Comparison of ENCODE assay signal across 25 mouse cellular contexts in genomic region chr13:57977721-57978120, GRCm38 (mm10).
DNase-seq lines count a peak whose midpoint lies in the region; ATAC-seq and TF ChIP-seq lines count a peak whose summit lies in the region.
"Had no signal": no experiment of that assay in that cellular context is flagged by ENCODE, and none has a peak within 500 bp of the region (broad histone marks: within the 10 kb centered on the region; RNA-seq: fewer than 3 reads in every experiment).

No protein-coding gene starts in this region.

- CTCF ChIA-PET in Patski (lab: Charles Lee) = interaction anchor here (1.1 kb wide), 1 partner anchor 10 kb away, joined by 4 read pairs; no protein-coding TSS in a partner anchor

- intact Hi-C loops in heart, adult 2 months (cut with DNase I) = no loop called here

- H3K4me2 ChIP-seq in lung, embryonic 14.5 days = no peak overlapping the region
- H3K4me2 ChIP-seq: forebrain, embryonic 13.5 days; heart, embryonic 13.5 days; limb, embryonic 12.5 days; liver, embryonic 13.5 days; neural tube, embryonic 15.5 days had no signal

- peak; percentile 43 for TF ChIP-seq CTCF in heart, adult 2 months (IDR thresholded peaks at IDR 0.05)
- peak; percentile 38 for TF ChIP-seq CTCF in lung, embryonic 14.5 days (IDR thresholded peaks at IDR 0.05; ENCODE audit: low read depth)
- peak; percentile 32 for TF ChIP-seq CTCF in Patski (IDR thresholded peaks at IDR 0.05)
- peak; percentile 81; the same call in 1 of the 2 replicates for TF ChIP-seq CTCF in testis, adult 2 months (IDR thresholded peaks at IDR 0.05; ENCODE audit: control insufficient read depth, insufficient read depth, insufficient replicate concordance, low read depth, low read length)

- H3K4me3 ChIP-seq in heart, adult 2 months = no peak overlapping the region
- H3K4me3 ChIP-seq in lung, embryonic 14.5 days (ENCODE audit: low read depth, low read length) = no peak overlapping the region
- no peak overlapping the region for H3K4me3 ChIP-seq in testis, adult 2 months (ENCODE audit: control insufficient read depth, low read depth, low read length)
- H3K4me3 ChIP-seq: forebrain, embryonic 13.5 days; heart, embryonic 13.5 days; limb, embryonic 12.5 days; liver, embryonic 13.5 days; neural tube, embryonic 15.5 days had no signal

- H3K27ac ChIP-seq in heart, adult 2 months = no peak overlapping the region
- H3K27ac ChIP-seq in lung, embryonic 14.5 days (ENCODE audit: low read depth) = no peak overlapping the region
- no peak overlapping the region for H3K27ac ChIP-seq in testis, adult 2 months (ENCODE audit: control insufficient read depth, insufficient read depth, low read depth, low read length)
- H3K27ac ChIP-seq: forebrain, embryonic 13.5 days; heart, embryonic 13.5 days; kidney, postnatal 0 days; limb, embryonic 12.5 days; liver, embryonic 13.5 days; macrophage; neural tube, embryonic 15.5 days had no signal

- no peak overlapping the region for H3K9ac ChIP-seq in heart, adult 2 months (ENCODE audit: low read depth, low read length)
- H3K9ac ChIP-seq in lung, embryonic 14.5 days = no peak overlapping the region
- H3K9ac ChIP-seq: forebrain, embryonic 13.5 days; heart, embryonic 13.5 days; limb, embryonic 12.5 days; liver, embryonic 13.5 days; neural tube, embryonic 15.5 days had no signal

- in situ Hi-C loops in Patski (cut with MboI; ENCODE audit: low pct_unique_long_range_greater_than_20kb) = no loop called here

- no peaks in the 10 kb centered on the region for H3K27me3 ChIP-seq in heart, adult 2 months (ENCODE audit: control insufficient read depth, insufficient read depth, low read length)
- H3K27me3 ChIP-seq in lung, embryonic 14.5 days (ENCODE audit: insufficient read depth, low read length) = no peaks in the 10 kb centered on the region
- peaks cover 14% of the 10 kb centered on the region for H3K27me3 ChIP-seq in Patski
- no peaks in the 10 kb centered on the region for H3K27me3 ChIP-seq in testis, adult 2 months (ENCODE audit: control insufficient read depth, insufficient read depth, low read length)
- H3K27me3 ChIP-seq: limb, embryonic 12.5 days; liver, embryonic 13.5 days; neural tube, embryonic 15.5 days had no signal

- ATAC-seq in lung, embryonic 14.5 days (ENCODE audit: insufficient read depth) = no peak
- ATAC-seq in Patski = no peak
- no peak for ATAC-seq in monocyte, adult 5-6 weeks (replicated peaks; ENCODE audit: insufficient number of reproducible peaks, low FRiP score, low TSS enrichment, poor library complexity, severe bottlenecking)
- no peak for ATAC-seq in CD4-positive, CD25-positive, alpha-beta regulatory T cell, adult 4 months
- ATAC-seq: forebrain, embryonic 13.5 days; inflammation-experienced regulatory T-cells, adult 6 months; midbrain, embryonic 16.5 days had no signal

- no peaks in the 10 kb centered on the region for H3K79me2 ChIP-seq in heart, adult 2 months (replicated peaks; ENCODE audit: control insufficient read depth, insufficient read depth, low read length)

- no peaks in the 10 kb centered on the region for H3K36me3 ChIP-seq in heart, adult 2 months (ENCODE audit: control insufficient read depth, insufficient read depth, low read length)
- H3K36me3 ChIP-seq in lung, embryonic 14.5 days (ENCODE audit: insufficient read depth) = no peaks in the 10 kb centered on the region
- no peaks in the 10 kb centered on the region for H3K36me3 ChIP-seq in testis, adult 2 months (ENCODE audit: control insufficient read depth, insufficient read depth, low read length)
- H3K36me3 ChIP-seq: heart, embryonic 13.5 days; limb, embryonic 12.5 days; liver, embryonic 13.5 days; neural tube, embryonic 15.5 days had no signal

- no peaks in the 10 kb centered on the region for H3K9me3 ChIP-seq in lung, embryonic 14.5 days (ENCODE audit: low read depth, low read length)
- H3K9me3 ChIP-seq: forebrain, embryonic 13.5 days; heart, embryonic 13.5 days; limb, embryonic 12.5 days; liver, embryonic 13.5 days; neural tube, embryonic 15.5 days had no signal

- no peak for TF ChIP-seq EP300 in heart, adult 2 months (IDR thresholded peaks at IDR 0.05; ENCODE audit: insufficient read depth, low read depth, low read length)

- DNase-seq in heart, adult 2 months = no peak
- no peak for DNase-seq in heart, adult 11 months
- no peak for DNase-seq in lung, embryonic 14.5 days
- DNase-seq in lung, postnatal 25 days (ENCODE audit: low spot score) = no peak
- no peak for DNase-seq in Patski (ENCODE audit: low read depth, low spot score)
- DNase-seq: adrenal gland, adult 2 months; cerebellum, adult 8-10 months; cerebellum, postnatal 36 days; gastrocnemius, postnatal 14 days; heart, adult 18-20 months; heart, postnatal 14 days; kidney, adult 18-20 months; liver, embryonic 13.5 days; thymus, postnatal 36 days had no signal

- TF ChIP-seq POLR2A in heart, adult 2 months (IDR thresholded peaks at IDR 0.05; ENCODE audit: insufficient read depth, low read depth, low read length) = no peak
- no peak for TF ChIP-seq POLR2A in testis, adult 2 months (IDR thresholded peaks at IDR 0.05; ENCODE audit: control insufficient read depth, low read depth, low read length)

- no peaks in the 10 kb centered on the region for H3K4me1 ChIP-seq in heart, adult 2 months (ENCODE audit: control insufficient read depth, insufficient read depth, low read length)
- H3K4me1 ChIP-seq in lung, embryonic 14.5 days (ENCODE audit: insufficient read depth) = peaks cover 7% of the 10 kb centered on the region; the same call in 1 of the 2 replicates
- no peaks in the 10 kb centered on the region for H3K4me1 ChIP-seq in testis, adult 2 months (ENCODE audit: control insufficient read depth, insufficient read depth, low read length)

- POLR2A ChIA-PET in Patski (lab: Charles Lee) = no interaction called here

- WGBS in heart, adult 2 months = 85% methylated on average over 6 of the region's 6 CpGs
- 84% methylated on average over 6 of the region's 6 CpGs for WGBS in lung, embryonic 14.5 days
